In the genomic region with DNA sequence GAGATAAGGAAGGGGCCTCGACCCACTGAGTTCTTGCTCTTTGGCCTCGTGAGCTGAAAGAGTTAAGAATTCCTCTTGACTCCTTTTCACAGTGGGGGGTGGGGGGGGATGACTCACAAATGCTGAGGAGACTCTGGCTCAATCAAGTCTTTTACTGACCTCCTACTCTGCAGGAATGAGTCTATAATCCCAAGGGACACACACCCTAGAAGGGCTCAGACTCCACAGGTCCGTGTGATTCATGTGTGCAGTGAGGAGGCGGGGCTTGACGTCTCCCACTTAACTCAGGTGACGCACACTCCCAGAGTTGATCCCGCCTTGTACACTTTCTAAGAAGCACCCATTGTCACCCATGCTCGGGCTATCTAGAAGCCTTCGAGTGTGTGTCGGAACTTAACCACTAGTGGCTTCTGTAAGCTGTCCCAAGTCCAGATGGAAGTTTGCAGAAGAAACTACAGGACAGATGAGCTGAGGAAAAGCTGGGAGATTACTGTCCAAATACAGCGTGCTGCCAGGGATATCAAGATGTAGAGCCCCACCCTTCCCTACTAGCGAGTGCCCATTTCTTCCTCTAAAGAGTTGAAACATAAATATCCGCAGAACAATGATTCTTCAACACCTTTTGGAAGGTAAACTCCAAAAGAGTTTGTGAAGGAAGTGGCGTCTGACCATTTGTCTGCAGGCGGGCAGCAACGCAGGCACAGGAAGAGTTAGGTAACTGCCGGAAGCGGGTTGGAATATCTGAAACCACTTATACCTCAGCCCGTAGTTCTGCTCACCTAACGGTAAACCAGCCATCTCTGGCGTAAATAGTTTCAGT, we compare ENCODE assay signal across 9 mouse cellular contexts. TPM values are rescaled to one million over a fixed set of nuclear protein-coding genes. Genes with fewer than 3 reads are reported as not detected.
DNase-seq lines count a peak whose midpoint lies in the region; ATAC-seq and TF ChIP-seq lines count a peak whose summit lies in the region.
"Had no signal": no experiment of that assay in that cellular context is flagged by ENCODE, and none has a peak within 500 bp of the region (broad histone marks: within the 10 kb centered on the region; RNA-seq: fewer than 3 reads in every experiment).

No protein-coding gene starts in this region.

- H3K36me3 ChIP-seq in liver, embryonic 12.5 days, result no peaks in the 10 kb centered on the region
- no peaks in the 10 kb centered on the region for H3K36me3 ChIP-seq in midbrain, embryonic 16.5 days (ENCODE audit: control insufficient read depth, insufficient read depth, low read length)
- H3K36me3 ChIP-seq in forebrain, embryonic 12.5 days (replicated peaks), result no peaks in the 10 kb centered on the region; the same call in 1 of the 2 replicates

- ATAC-seq in liver, embryonic 12.5 days, result peak; percentile 36; the same call in 1 of the 2 replicates
- ATAC-seq in midbrain, embryonic 16.5 days, result no peak
- ATAC-seq in forebrain, embryonic 12.5 days (ENCODE audit: low FRiP score), result no peak

- peaks cover 55% of the 10 kb centered on the region for H3K4me1 ChIP-seq in liver, embryonic 12.5 days
- H3K4me1 ChIP-seq in midbrain, embryonic 16.5 days (ENCODE audit: control insufficient read depth, insufficient read depth, low read length), result no peaks in the 10 kb centered on the region
- H3K4me1 ChIP-seq in forebrain, embryonic 12.5 days, result peaks cover 9% of the 10 kb centered on the region

- peak overlapping the region; percentile 36 for H3K4me3 ChIP-seq in gastrocnemius, adult 2 months
- peak overlapping the region; percentile 25 for H3K4me3 ChIP-seq in liver, embryonic 12.5 days
- H3K4me3 ChIP-seq in midbrain, embryonic 16.5 days (ENCODE audit: low read depth, low read length), result no peak overlapping the region
- H3K4me3 ChIP-seq in forebrain, embryonic 12.5 days (replicated peaks), result no peak overlapping the region
- H3K4me3 ChIP-seq: embryonic facial prominence, embryonic 13.5 days had no signal

- DNase-seq in gastrocnemius, adult 2 months, result peak; percentile 49
- no peak for DNase-seq in gastrocnemius, adult 18-20 months (ENCODE audit: low spot score)
- DNase-seq in ZHBTc4 (ENCODE audit: low read depth, low spot score), result peak; percentile 85
- peak; percentile 20 to 38 for DNase-seq in natural killer cell, adult 2 months (ENCODE audit: low spot score in 2 of 2)
- DNase-seq in left cerebral cortex, postnatal 36 days (ENCODE audit: low spot score in 2 of 2), result no peak

- no peaks in the 10 kb centered on the region for H3K9me3 ChIP-seq in liver, embryonic 12.5 days (replicated peaks)
- H3K9me3 ChIP-seq in midbrain, embryonic 16.5 days (replicated peaks; ENCODE audit: control insufficient read depth, low read length, poor library complexity, severe bottlenecking), result no peaks in the 10 kb centered on the region
- no peaks in the 10 kb centered on the region for H3K9me3 ChIP-seq in forebrain, embryonic 12.5 days
- H3K9me3 ChIP-seq: embryonic facial prominence, embryonic 13.5 days had no signal

- 32% methylated on average over 21 of the region's 21 CpGs for WGBS in liver, embryonic 12.5 days (ENCODE audit: insufficient replicate concordance)
- 70% methylated on average over 21 of the region's 21 CpGs for WGBS in midbrain, embryonic 16.5 days
- 74% methylated on average over 21 of the region's 21 CpGs for WGBS in forebrain, embryonic 12.5 days

- no peak overlapping the region for H3K9ac ChIP-seq in liver, embryonic 12.5 days
- no peak overlapping the region for H3K9ac ChIP-seq in midbrain, embryonic 16.5 days (ENCODE audit: low read depth, low read length)
- H3K9ac ChIP-seq in forebrain, embryonic 12.5 days, result no peak overlapping the region
- H3K9ac ChIP-seq: embryonic facial prominence, embryonic 13.5 days had no signal

- intact Hi-C loops in gastrocnemius, adult 2 months (cut with DNase I), result no loop called here
- intact Hi-C loops in left cerebral cortex, postnatal 36 days (cut with DNase I), result no loop called here

- peak overlapping the region; percentile 50 for H3K4me2 ChIP-seq in liver, embryonic 12.5 days
- H3K4me2 ChIP-seq in midbrain, embryonic 16.5 days (ENCODE audit: low read length), result no peak overlapping the region
- no peak overlapping the region for H3K4me2 ChIP-seq in forebrain, embryonic 12.5 days
- H3K4me2 ChIP-seq: embryonic facial prominence, embryonic 13.5 days had no signal

- peak overlapping the region; percentile 9; the same call in 1 of the 2 replicates for H3K27ac ChIP-seq in gastrocnemius, adult 2 months
- H3K27ac ChIP-seq in liver, embryonic 12.5 days, result no peak overlapping the region
- no peak overlapping the region for H3K27ac ChIP-seq in midbrain, embryonic 16.5 days (ENCODE audit: low read length)
- no peak overlapping the region for H3K27ac ChIP-seq in forebrain, embryonic 12.5 days
- H3K27ac ChIP-seq: embryonic facial prominence, embryonic 13.5 days had no signal

- TF ChIP-seq CTCF in gastrocnemius, adult 2 months (IDR thresholded peaks at IDR 0.05), result no peak

- no peaks in the 10 kb centered on the region for H3K27me3 ChIP-seq in liver, embryonic 12.5 days (replicated peaks)
- no peaks in the 10 kb centered on the region for H3K27me3 ChIP-seq in midbrain, embryonic 16.5 days (ENCODE audit: control insufficient read depth, insufficient read depth, low read depth, low read length)
- peaks cover 9% of the 10 kb centered on the region; the same call in 1 of the 2 replicates for H3K27me3 ChIP-seq in forebrain, embryonic 12.5 days

RNA-seq across cellular contexts. Expression of a gene that starts 23.2 kb away (rescaled TPM):
- 10 to 100 TPM in 1 of 2 experiments, 1 to 10 TPM in 1; 9.4 to 11.3 TPM for total RNA-seq in gastrocnemius, adult 2 months (2021)
- total RNA-seq in gastrocnemius, adult 18-20 months (2021), result 10 to 100 TPM; 12.0 TPM
- 3.9 and 4.2 TPM in 2 replicates for polyA plus RNA-seq in liver, embryonic 12.5 days (2016; fragmentation: Nextera tagmentation; extraction: Ambion mirVana)
- 10 to 100 TPM; 11.8 to 12.5 TPM for total RNA-seq in left cerebral cortex, postnatal 36 days (2021)
- 7.4 and 8.2 TPM in 2 replicates for polyA plus RNA-seq in midbrain, embryonic 16.5 days (2015; fragmentation: Nextera tagmentation; extraction: Ambion mirVana)
- polyA plus RNA-seq in forebrain, embryonic 12.5 days (2016; fragmentation: Nextera tagmentation; extraction: Ambion mirVana), result 16.9 and 19.1 TPM in 2 replicates

Comparison
In these comparisons a context has a peak if more than half of its experiments do, and no peak if none do; other contexts are left out.
1. DNase-seq: peak in gastrocnemius, adult 2 months (single experiment), ZHBTc4 (single experiment) and natural killer cell, adult 2 months (2 of 2); none in gastrocnemius, adult 18-20 months (single experiment) and left cerebral cortex, postnatal 36 days (0 of 2).
2. H3K4me3 ChIP-seq: peak in gastrocnemius, adult 2 months (single experiment) and liver, embryonic 12.5 days (single experiment); none in midbrain, embryonic 16.5 days (single experiment) and forebrain, embryonic 12.5 days (single experiment).